Mouse (Mus musculus) frontal cortex, postnatal 25 days (tissue): ENCODE measurements at regions not wholly inside any gene's neighbourhood (a gene's known extent, or its start where the extent isn't known, plus 50 kb on each side); places are given as distances from the start of the nearest gene placed in this dataset.
"Not testable (repeated sequence)": the region's sequence is repeated elsewhere in the genome, so short reads cannot be mapped to it uniquely, and the experiment has no call there.

Source experiments
- DNase-seq, 2 experiments: peaks; one replicate each; pipeline ENCODE4 v3.0.0; 2022; ENCODE audit warnings: low spot score in 2 of 2

GRCm38 (mm10) chrX:92981141-92981540 is 305.1 kb upstream of the Arx start:
- DNase-seq, result no peak

- DNase-seq, result no peak
These were observed 283.8 kb upstream of the Arx start for GRCm38 (mm10) chrX:93002236-93002976.

- no peak for DNase-seq
These were observed 279.6 kb upstream of the Arx start for GRCm38 (mm10) chrX:93006681-93007080.

GRCm38 (mm10) chrX:93011578-93011977 is 274.7 kb upstream of the Arx start:
- DNase-seq, result no peak

GRCm38 (mm10) chrX:93016391-93016790 is 269.9 kb upstream of the Arx start:
- no peak for DNase-seq

GRCm38 (mm10) chrX:93041096-93041495 is 245.1 kb upstream of the Arx start:
- no peak for DNase-seq

GRCm38 (mm10) chrX:93042736-93043135 is 243.5 kb upstream of the Arx start:
- no peak for DNase-seq

GRCm38 (mm10) chrX:93048967-93049754 is 237.1 kb upstream of the Arx start:
- no peak for DNase-seq

GRCm38 (mm10) chrX:93049755-93050143 is 236.5 kb upstream of the Arx start:
- no peak for DNase-seq

- no peak for DNase-seq
These were observed 226.7 kb upstream of the Arx start for GRCm38 (mm10) chrX:93059533-93059932.

- DNase-seq, result no peak
These were observed 217.4 kb upstream of the Arx start for GRCm38 (mm10) chrX:93068884-93069283.

- DNase-seq, result peak; percentile 18 to 41
These were observed 216.5 kb upstream of the Arx start for GRCm38 (mm10) chrX:93069569-93070289.

GRCm38 (mm10) chrX:93070290-93070611 is 216.0 kb upstream of the Arx start:
- DNase-seq, result no peak

GRCm38 (mm10) chrX:93088976-93089375 is 197.3 kb upstream of the Arx start:
- DNase-seq, result no peak

- DNase-seq, result no peak
These were observed 188.7 kb upstream of the Arx start for GRCm38 (mm10) chrX:93097551-93097950.

- no peak for DNase-seq
These were observed 178.2 kb upstream of the Arx start for GRCm38 (mm10) chrX:93107930-93108567.

GRCm38 (mm10) chrX:93154367-93154766 is 131.9 kb upstream of the Arx start:
- not testable (repeated sequence) for DNase-seq

- DNase-seq, result no peak
These were observed 127.1 kb upstream of the Arx start for GRCm38 (mm10) chrX:93159105-93159504.

- no peak for DNase-seq
These were observed 125.3 kb upstream of the Arx start for GRCm38 (mm10) chrX:93160956-93161355.
